Mouse (Mus musculus) CD4-positive, CD25-positive, alpha-beta regulatory T cell, adult 2 months (primary cell): ENCODE results near the gene Ell.
"Not testable (repeated sequence)": the region's sequence is repeated elsewhere in the genome, so short reads cannot be mapped to it uniquely, and the experiment has no call there.

Source experiments
- DNase-seq: peaks from one replicate; pipeline ENCODE4 v3.0.0-alpha.2; 2012; ENCODE audit warnings: low read depth, low spot score

The Ell gene

GRCm38 (mm10) chr8:70506328-70507026, 32.8 kb upstream of the Ell start, which contains the start of gene Rex1bd:
Rex1bd (minus strand) TSS chr8:70506752.
- peak; percentile 96 for DNase-seq

- no peak for DNase-seq
These were observed 32.2 kb upstream of the Ell start for GRCm38 (mm10) chr8:70507027-70507393.

GRCm38 (mm10) chr8:70509281-70509952, 29.8 kb upstream of the Ell start:
- DNase-seq, result no peak

GRCm38 (mm10) chr8:70510228-70510915, 28.9 kb upstream of the Ell start, which contains the start of gene Uba52:
Uba52 (minus strand) TSS chr8:70510801.
- DNase-seq, result peak; percentile 99

- DNase-seq, result not testable (repeated sequence)
These were observed 28.1 kb upstream of the Ell start for GRCm38 (mm10) chr8:70511174-70511573.

GRCm38 (mm10) chr8:70511770-70512169, 27.5 kb upstream of the Ell start:
- no peak for DNase-seq

- peak; percentile 38 for DNase-seq
These were observed 26.9 kb upstream of the Ell start for GRCm38 (mm10) chr8:70512253-70512903.

- DNase-seq, result no peak
These were observed 25.8 kb upstream of the Ell start for GRCm38 (mm10) chr8:70513441-70513840.

GRCm38 (mm10) chr8:70517940-70518643, 21.2 kb upstream of the Ell start:
- no peak for DNase-seq

- no peak for DNase-seq
These were observed 20.2 kb upstream of the Ell start for GRCm38 (mm10) chr8:70519043-70519442.

- DNase-seq, result no peak
These were observed 19.7 kb upstream of the Ell start for GRCm38 (mm10) chr8:70519606-70520005.

GRCm38 (mm10) chr8:70522592-70523403, 16.5 kb upstream of the Ell start:
- DNase-seq, result peak; percentile 99

GRCm38 (mm10) chr8:70527111-70527511, 12.1 kb upstream of the Ell start:
- DNase-seq, result no peak

GRCm38 (mm10) chr8:70527512-70528181, 11.6 kb upstream of the Ell start, which contains the start of the genes Fkbp8 and Kxd1:
Fkbp8 (plus strand) TSS chr8:70527724.
Kxd1 (minus strand) TSS chr8:70527956.
- peak; percentile 97 for DNase-seq

GRCm38 (mm10) chr8:70528182-70528797, 11.0 kb upstream of the Ell start:
- no peak for DNase-seq

- no peak for DNase-seq
These were observed 10.0 kb upstream of the Ell start for GRCm38 (mm10) chr8:70529299-70529698.

GRCm38 (mm10) chr8:70529741-70530161, 9.5 kb upstream of the Ell start:
- no peak for DNase-seq

- DNase-seq, result no peak
These were observed 8.9 kb upstream of the Ell start for GRCm38 (mm10) chr8:70530314-70530713.

GRCm38 (mm10) chr8:70534281-70534680, 5.0 kb upstream of the Ell start:
- no peak for DNase-seq
